In genomic region chr8:91283815-91284214, GRCm38 (mm10) we compare ENCODE assay signal across 10 mouse cellular contexts.
"Had no signal": no experiment of that assay in that cellular context is flagged by ENCODE, and none has a peak within 500 bp of the region (broad histone marks: within the 10 kb centered on the region; RNA-seq: fewer than 3 reads in every experiment).

No protein-coding gene starts in this region.

- H3K9ac ChIP-seq: limb, embryonic 15.5 days; liver, embryonic 12.5 days; midbrain, embryonic 13.5 days had no signal

- DNase-seq: kidney, adult 9 months; kidney, postnatal 36 days; right cerebral cortex, postnatal 14 days; thymus, adult 18-20 months; thymus, postnatal 14 days had no signal

- H3K9me3 ChIP-seq: limb, embryonic 15.5 days; liver, embryonic 12.5 days; midbrain, embryonic 13.5 days had no signal

- H3K36me3 ChIP-seq: limb, embryonic 15.5 days had no signal

- H3K4me3 ChIP-seq: limb, embryonic 15.5 days; liver, embryonic 12.5 days; midbrain, embryonic 13.5 days had no signal

- H3K27ac ChIP-seq: kidney, postnatal 0 days; liver, embryonic 12.5 days; midbrain, embryonic 13.5 days; stomach, postnatal 0 days had no signal

- H3K27me3 ChIP-seq: limb, embryonic 15.5 days; liver, embryonic 12.5 days; midbrain, embryonic 13.5 days had no signal

- H3K4me1 ChIP-seq: midbrain, embryonic 13.5 days had no signal
